Mouse (Mus musculus) lung, embryonic 16.5 days (tissue): ENCODE data around the gene Mpzl1. TPM values are rescaled to one million over a fixed set of nuclear protein-coding genes. Genes with fewer than 3 reads are reported as not detected.
A peak's percentile ranks its signal among the peaks of the same experiment; 100 is the strongest.

Source experiments
- ATAC-seq: fragments of 200-750 bp; cut with Nextera tagmentation; 2 replicates; pipeline ENCODE4 v1.8.0; 2017; ENCODE audit warnings: low read depth, mild to moderate bottlenecking, moderate library complexity
- H3K27ac ChIP-seq: fragments of 300-500 bp; sonication (generic); 2 replicates; pipeline ENCODE4 v1.5.1; 2014; ENCODE audit warnings: mild to moderate bottlenecking, control low read depth, low read length
- H3K27me3 ChIP-seq: fragments of 300-500 bp; sonication (generic); 2 replicates; pipeline ENCODE4 v1.6.1; 2014; ENCODE audit warnings: low read depth, low read length, mixed read lengths; ENCODE audit not compliant: control insufficient read depth, insufficient read depth
- H3K36me3 ChIP-seq: fragments of 300-500 bp; sonication (generic); 2 replicates; pipeline ENCODE4 v1.6.1; 2014; ENCODE audit warnings: low read length; ENCODE audit not compliant: control insufficient read depth, insufficient read depth
- H3K4me1 ChIP-seq: fragments of 300-500 bp; sonication (generic); replicated peaks from 2 replicates; pipeline ENCODE4 v1.6.1; 2014; ENCODE audit warnings: low read length, mixed read lengths; ENCODE audit not compliant: control insufficient read depth, insufficient read depth
- H3K4me2 ChIP-seq: fragments of 300-500 bp; sonication (generic); 2 replicates; pipeline ENCODE4 v1.6.1; 2014; ENCODE audit warnings: low read depth, low read length, control low read depth
- H3K4me3 ChIP-seq: fragments of 300-500 bp; sonication (generic); 2 replicates; pipeline ENCODE4 v1.5.1; 2014; ENCODE audit warnings: mild to moderate bottlenecking, low read length, control low read depth
- H3K9ac ChIP-seq: fragments of 300-500 bp; sonication (generic); 2 replicates; pipeline ENCODE4 v1.6.1; 2014; ENCODE audit warnings: low read length, control low read depth
- H3K9me3 ChIP-seq: fragments of 300-500 bp; sonication (generic); 2 replicates; pipeline ENCODE4 v1.6.1; 2016; ENCODE audit warnings: low read length; ENCODE audit not compliant: control insufficient read depth
- WGBS: fragments of 180-500 bp; shearing (Covaris S2); extraction: QIAGEN DNeasy Blood & Tissue Kit; methylation state at CpG from one replicate; pipeline ENCODE4 v1.1.7; 2014; 5-methylcytosine and 5-hydroxymethylcytosine counted together
- polyA plus RNA-seq: library from polyadenylated mRNA; unstranded; fragments of >200 nt; fragmentation: Nextera tagmentation; extraction: Ambion mirVana; gene quantifications from 2 replicates; pipeline ENCODE4 v1.2.1, GENCODE M21; 2015

Gene Mpzl1
- polyA plus RNA-seq, 1 experiment from 2014 or later, result 176 TPM

DNA sequence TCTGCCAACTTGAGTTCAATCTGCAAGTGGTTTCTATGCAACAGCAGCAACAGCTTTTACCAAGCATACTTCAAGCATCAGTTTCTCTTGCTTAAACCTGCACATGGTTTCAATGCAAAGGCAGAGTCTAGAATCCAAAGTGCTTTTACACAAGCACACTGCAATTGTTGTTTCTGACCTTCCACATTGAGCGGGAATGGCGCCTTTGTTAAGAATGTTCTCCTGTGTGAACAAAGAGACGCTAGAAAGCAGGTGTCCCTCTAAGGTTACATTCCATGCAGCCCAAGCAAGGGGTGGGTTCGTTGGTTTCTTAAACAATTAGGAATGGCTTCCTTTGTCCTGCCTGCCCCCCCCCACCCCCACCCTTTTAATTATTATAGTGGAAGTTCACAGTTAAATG is 20.4 kb downstream of the Mpzl1 start:
- Histone ChIP-seq H3K4me2 (no peak overlapping the region), H3K4me1 (peaks cover 43% of the 10 kb centered on the region), H3K27ac (no peak overlapping the region), H3K9me3 (no peaks in the 10 kb centered on the region; the same call in 1 of the 2 replicates), H3K27me3 (no peaks in the 10 kb centered on the region), H3K4me3 (no peak overlapping the region), H3K9ac (no peak overlapping the region), H3K36me3 (peaks cover 9% of the 10 kb centered on the region; the same call in 1 of the 2 replicates)
- WGBS, result 67% methylated on average over 4 of the region's 4 CpGs
- ATAC-seq, result no peak

- no peak for ATAC-seq
- Histone ChIP-seq H3K9ac (no peak overlapping the region), H3K27ac (no peak overlapping the region), H3K4me2 (no peak overlapping the region), H3K36me3 (peaks cover 13% of the 10 kb centered on the region), H3K27me3 (no peaks in the 10 kb centered on the region), H3K4me3 (no peak overlapping the region), H3K4me1 (peaks cover 37% of the 10 kb centered on the region), H3K9me3 (no peaks in the 10 kb centered on the region; the same call in 1 of the 2 replicates)
- WGBS, result 56% methylated on average over 5 of the region's 5 CpGs
Observed at GRCm38 (mm10) chr1:165612714-165613113, 21.6 kb downstream of the Mpzl1 start.

GRCm38 (mm10) chr1:165610321-165610999 is 23.9 kb downstream of the Mpzl1 start:
- Histone ChIP-seq H3K27ac (peak overlapping the region; percentile 57), H3K9me3 (no peaks in the 10 kb centered on the region; the same call in 1 of the 2 replicates)

GRCm38 (mm10) chr1:165609495-165610320 is 24.6 kb downstream of the Mpzl1 start:
- Histone ChIP-seq H3K9ac (no peak overlapping the region), H3K4me1 (peaks cover 19% of the 10 kb centered on the region), H3K4me3 (no peak overlapping the region), H3K36me3 (peaks cover 20% of the 10 kb centered on the region), H3K27ac (peak overlapping the region; percentile 18; the same call in 1 of the 2 replicates), H3K9me3 (no peaks in the 10 kb centered on the region), H3K4me2 (no peak overlapping the region), H3K27me3 (no peaks in the 10 kb centered on the region)
- 52% methylated on average over 7 of the region's 7 CpGs for WGBS
- 0 out of 2 replicates have a peak, but pooled peaks have one; percentile 26 for ATAC-seq

More at GRCm38 (mm10) chr1:165610321-165610999, 23.9 kb downstream of the Mpzl1 start:
- peaks cover 19% of the 10 kb centered on the region for H3K36me3 ChIP-seq
- H3K4me3 ChIP-seq, result no peak overlapping the region
- H3K4me1 ChIP-seq, result peaks cover 19% of the 10 kb centered on the region
- H3K4me2 ChIP-seq, result no peak overlapping the region
- no peak for ATAC-seq
- WGBS, result 46% methylated on average over 9 of the region's 9 CpGs
- H3K9ac ChIP-seq, result no peak overlapping the region; the same call in 1 of the 2 replicates
- H3K27me3 ChIP-seq, result no peaks in the 10 kb centered on the region

DNA sequence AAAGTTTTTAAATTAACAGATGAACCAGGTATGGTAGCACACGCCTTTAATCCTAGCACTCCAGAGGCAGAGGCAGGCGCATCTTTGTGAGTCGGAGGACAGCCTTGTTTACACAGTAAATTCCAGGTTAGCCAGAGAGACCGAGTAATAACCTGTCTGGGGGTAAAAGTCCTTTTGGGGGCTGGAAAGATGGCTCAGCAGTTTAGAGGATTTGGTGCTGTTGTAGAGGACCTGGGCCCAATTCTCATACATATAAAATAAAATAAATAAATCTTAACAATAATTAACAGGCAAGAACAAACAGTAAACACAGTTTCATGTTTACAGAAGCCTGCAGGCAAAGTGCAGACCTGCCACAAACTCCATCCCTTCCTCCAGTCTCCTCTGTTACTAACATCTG is 25.4 kb downstream of the Mpzl1 start:
- WGBS, result 55% methylated on average over 4 of the region's 4 CpGs
- Histone ChIP-seq H3K4me1 (peaks cover 21% of the 10 kb centered on the region), H3K9me3 (no peaks in the 10 kb centered on the region), H3K9ac (no peak overlapping the region), H3K36me3 (peaks cover 27% of the 10 kb centered on the region), H3K27me3 (no peaks in the 10 kb centered on the region), H3K27ac (peak overlapping the region; percentile 18; the same call in 1 of the 2 replicates), H3K4me3 (no peak overlapping the region), H3K4me2 (no peak overlapping the region)
- ATAC-seq, result 0 out of 2 replicates have a peak, but pooled peaks have one; percentile 6

GRCm38 (mm10) chr1:165605774-165606173 is 28.6 kb downstream of the Mpzl1 start:
- Histone ChIP-seq H3K9ac (no peak overlapping the region), H3K27ac (0 out of 2 replicates have a peak overlapping the region, but pooled peaks have one; percentile 10), H3K36me3 (peaks cover 39% of the 10 kb centered on the region), H3K4me3 (no peak overlapping the region), H3K4me2 (no peak overlapping the region), H3K4me1 (peaks cover 23% of the 10 kb centered on the region), H3K27me3 (no peaks in the 10 kb centered on the region), H3K9me3 (no peaks in the 10 kb centered on the region)
- ATAC-seq, result no peak
- 60% methylated on average over 6 of the region's 6 CpGs for WGBS

DNA sequence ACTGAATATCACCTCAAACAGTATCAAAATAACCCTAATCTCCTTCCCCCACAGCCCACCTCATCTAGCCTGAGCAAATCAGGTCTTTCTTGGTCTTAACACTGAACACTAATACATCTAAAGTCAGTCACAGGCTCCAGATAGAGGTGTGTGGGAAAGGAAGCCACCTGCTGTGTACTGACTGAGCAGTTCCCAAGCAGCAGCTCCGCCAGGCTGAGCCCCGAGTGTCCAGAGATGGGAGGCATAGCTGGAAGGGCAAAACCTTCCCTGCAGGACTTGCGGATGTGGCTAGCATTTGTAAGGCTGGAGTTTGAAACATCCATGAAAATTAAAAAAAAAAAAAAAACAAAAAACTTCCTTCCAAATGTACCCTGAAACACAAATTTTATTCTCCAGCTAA is 29.2 kb downstream of the Mpzl1 start:
- H3K9me3 ChIP-seq, result no peaks in the 10 kb centered on the region
- H3K4me2 ChIP-seq, result no peak overlapping the region
- no peak overlapping the region for H3K4me3 ChIP-seq
- H3K27ac ChIP-seq, result no peak overlapping the region
- peaks cover 39% of the 10 kb centered on the region for H3K36me3 ChIP-seq
- H3K27me3 ChIP-seq, result no peaks in the 10 kb centered on the region
- peaks cover 17% of the 10 kb centered on the region for H3K4me1 ChIP-seq
- no peak for ATAC-seq
- 81% methylated on average over 3 of the region's 3 CpGs for WGBS
- no peak overlapping the region for H3K9ac ChIP-seq

DNA sequence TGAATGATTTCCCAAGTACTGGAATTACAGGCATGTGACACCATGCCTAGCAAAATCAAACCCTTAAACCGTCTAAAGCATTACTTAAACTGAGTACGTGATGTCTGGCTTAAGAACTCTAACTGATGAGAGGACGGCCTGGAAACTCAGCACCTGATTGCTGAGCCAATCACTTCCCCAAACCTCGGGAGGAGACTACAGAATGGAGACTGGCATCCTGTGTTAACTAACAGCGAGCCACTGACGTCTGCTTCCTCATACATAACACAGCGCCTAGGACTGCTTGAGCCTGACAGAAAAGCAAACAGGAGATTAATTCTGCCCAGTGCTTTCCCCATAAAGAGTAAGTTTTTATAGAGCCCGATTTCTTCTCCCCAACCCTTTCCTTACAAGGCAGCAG is 30.1 kb downstream of the Mpzl1 start:
- Histone ChIP-seq H3K4me3 (no peak overlapping the region), H3K9ac (no peak overlapping the region), H3K27me3 (no peaks in the 10 kb centered on the region), H3K27ac (no peak overlapping the region), H3K4me2 (no peak overlapping the region), H3K9me3 (no peaks in the 10 kb centered on the region), H3K4me1 (peaks cover 13% of the 10 kb centered on the region), H3K36me3 (peaks cover 39% of the 10 kb centered on the region)
- ATAC-seq, result no peak
- WGBS, result 68% methylated on average over 8 of the region's 8 CpGs

- Histone ChIP-seq H3K27ac (peak overlapping the region; percentile 50), H3K4me1 (peaks cover 9% of the 10 kb centered on the region), H3K4me2 (no peak overlapping the region), H3K36me3 (peaks cover 41% of the 10 kb centered on the region), H3K9ac (no peak overlapping the region), H3K27me3 (no peaks in the 10 kb centered on the region), H3K9me3 (no peaks in the 10 kb centered on the region), H3K4me3 (no peak overlapping the region)
- peak; percentile 91 for ATAC-seq
- 44% methylated on average over 14 of the region's 14 CpGs for WGBS
Observed at GRCm38 (mm10) chr1:165603218-165603617, 31.1 kb downstream of the Mpzl1 start.
